Mouse (Mus musculus): ENCODE results near the gene Slc43a1.
"Not testable (repeated sequence)": the region's sequence is repeated elsewhere in the genome, so short reads cannot be mapped to it uniquely, and the experiment has no call there.

Slc43a1 gene

DNA sequence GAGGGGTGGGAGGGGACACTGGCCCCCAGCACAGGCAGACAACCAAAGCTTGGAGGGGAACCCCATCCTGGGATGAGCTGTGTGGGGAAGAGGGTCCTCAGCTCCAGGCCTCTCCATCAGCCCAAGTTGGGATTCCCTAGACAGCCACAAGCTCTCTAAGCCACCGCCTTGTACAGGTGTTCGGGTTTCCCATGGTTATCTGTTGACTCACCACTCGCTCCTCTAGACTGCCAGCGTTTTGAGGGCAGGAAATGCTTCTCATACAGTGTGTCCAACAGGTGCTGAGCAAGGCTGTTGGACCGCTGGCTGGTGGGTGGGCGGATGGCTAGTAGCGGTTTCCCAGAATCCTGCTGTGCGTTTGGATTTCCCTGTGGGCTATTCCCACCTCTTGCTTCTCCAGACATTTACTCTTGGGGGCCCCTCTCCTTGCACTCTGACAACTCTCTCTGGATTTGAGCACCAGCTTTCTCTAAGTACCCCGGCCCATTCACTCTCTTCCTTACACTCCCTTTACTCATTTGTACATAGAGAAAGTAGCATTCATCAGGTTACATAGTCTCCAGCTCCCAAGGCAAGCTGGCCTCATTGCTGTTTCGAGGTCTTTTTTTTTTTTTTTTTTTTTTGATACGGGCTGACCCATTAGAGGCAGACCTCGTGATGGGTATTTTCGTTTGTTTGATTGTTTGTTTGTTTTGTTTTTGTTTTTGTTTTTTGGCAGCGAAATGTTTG, 50.8 kb downstream of the Slc43a1 start:
- no peak for DNase-seq (ENCODE audit: extremely low read depth, insufficient read length, low spot score)

DNA sequence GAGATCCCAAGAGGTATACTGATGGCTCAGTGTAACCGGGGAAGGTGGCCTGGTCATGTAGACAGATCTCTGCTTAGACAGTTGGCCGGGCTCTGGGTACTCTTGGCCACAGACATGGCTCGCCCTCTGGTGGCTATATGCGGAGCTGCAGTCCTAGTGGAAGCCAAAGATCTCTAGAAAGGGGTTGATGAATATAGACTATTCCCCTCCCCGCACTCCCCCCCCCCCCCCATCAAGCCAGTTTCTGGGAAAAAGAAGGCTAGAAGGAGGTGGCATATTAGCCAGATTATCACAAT, 51.3 kb downstream of the Slc43a1 start:
- no peak for DNase-seq (ENCODE audit: extremely low read depth, insufficient read length, low spot score)

DNA sequence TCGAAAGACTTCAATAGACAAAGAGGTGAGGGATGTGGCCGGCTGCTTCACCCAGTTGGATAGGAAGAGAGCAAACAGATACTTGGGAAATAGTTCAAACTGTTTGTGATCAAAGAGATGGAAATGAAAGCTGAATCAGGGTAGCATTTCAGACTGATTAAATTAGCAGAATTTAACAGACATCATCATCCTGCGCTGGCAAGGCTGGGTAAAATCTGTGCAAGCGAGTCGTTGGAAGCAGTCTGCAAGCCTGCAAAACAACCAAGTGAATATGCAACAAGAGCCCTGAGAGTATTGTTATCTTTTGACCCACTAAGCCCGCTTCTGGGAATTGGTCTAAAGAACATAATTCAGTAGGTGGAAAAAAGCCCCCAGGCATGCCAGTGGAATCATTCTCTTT, 54.7 kb downstream of the Slc43a1 start:
- DNase-seq (ENCODE audit: extremely low read depth, insufficient read length, low spot score) = no peak

DNA sequence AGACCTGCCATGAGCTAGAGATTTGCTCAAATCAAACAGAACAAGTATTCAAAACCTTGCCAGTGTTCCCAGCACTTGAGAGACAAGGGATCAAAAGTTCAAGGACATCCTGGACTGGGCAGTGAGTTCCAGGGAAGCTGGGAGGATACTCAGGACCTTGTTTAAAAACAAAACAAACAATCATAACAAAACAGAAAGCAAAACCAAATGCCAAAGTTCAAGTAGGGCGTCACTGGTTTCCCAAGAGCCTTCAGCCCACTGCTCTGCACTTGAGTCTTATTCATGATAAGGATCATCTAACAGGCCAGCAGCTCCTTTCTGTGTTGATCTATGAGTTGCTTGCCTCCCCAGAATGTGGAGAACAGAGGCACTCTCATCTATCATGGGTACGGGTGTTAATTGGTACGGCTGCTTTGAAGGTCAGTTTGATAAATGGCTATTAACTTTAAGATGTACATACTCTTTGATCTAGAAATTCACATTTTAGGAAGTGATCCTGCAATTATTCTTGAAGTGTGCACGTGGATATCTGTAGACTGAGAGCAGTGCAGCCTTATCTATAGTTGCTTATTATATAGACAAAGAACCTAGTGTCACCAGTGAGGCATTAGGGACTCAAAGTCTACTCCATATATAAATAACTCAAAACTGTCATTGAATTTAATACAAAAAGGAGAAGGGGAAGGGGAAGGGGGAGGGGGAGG, 57.0 kb downstream of the Slc43a1 start:
- no peak for DNase-seq (ENCODE audit: extremely low read depth, insufficient read length, low spot score)

DNA sequence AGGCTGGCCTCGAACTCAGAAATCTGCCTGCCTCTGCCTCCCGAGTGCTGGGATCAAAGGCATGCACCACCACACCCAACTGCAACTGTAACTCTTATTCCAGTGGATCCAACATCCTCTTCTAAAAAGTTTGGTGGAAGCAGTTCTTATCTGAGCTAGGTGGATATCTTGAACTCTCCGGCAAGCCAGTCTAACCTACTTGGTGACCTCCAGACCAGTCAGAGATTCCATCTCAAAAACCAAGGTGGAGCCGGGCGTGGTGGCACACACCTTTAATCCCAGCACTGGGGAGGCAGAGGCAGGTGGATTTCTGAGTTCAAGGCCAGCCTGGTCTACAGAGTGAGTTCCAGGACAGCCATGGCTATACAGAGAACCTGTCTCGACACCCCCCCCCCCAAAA, 58.0 kb downstream of the Slc43a1 start:
- not testable (repeated sequence) for DNase-seq (ENCODE audit: extremely low read depth, insufficient read length, low spot score)

DNA sequence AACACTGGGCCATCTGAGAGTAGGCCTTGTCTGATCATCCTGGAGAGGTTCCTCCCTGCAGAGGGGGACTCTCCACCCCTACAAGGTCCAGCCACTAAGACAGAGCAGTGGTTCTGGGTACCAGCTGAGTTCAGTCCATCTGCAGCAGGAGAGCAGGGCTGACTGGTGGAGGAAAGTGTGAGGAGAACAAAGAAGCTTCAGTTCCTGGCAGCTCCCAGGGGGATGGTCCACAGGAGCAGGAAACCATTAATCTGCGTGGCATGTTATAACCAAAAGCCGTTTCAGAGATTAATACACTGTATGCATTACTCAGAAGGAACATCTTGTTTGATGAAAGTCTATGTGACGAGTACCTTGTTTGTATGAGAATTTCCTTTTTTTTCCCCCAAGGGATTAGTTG, 74.1 kb downstream of the Slc43a1 start:
- no peak for DNase-seq (ENCODE audit: extremely low read depth, insufficient read length, low spot score)

Data from 3134 (cell line).